Mouse (Mus musculus): Measurements from ENCODE around the gene Ntm. TPM values are rescaled to one million over a fixed set of nuclear protein-coding genes. Genes with fewer than 3 reads are reported as not detected.

Ntm gene
- polyA plus RNA-seq, 1 experiment from 2014 or later, result not detected

- H3K27ac ChIP-seq, result no peak overlapping the region
- no peaks in the 10 kb centered on the region for H3K36me3 ChIP-seq (ENCODE audit: inconsistent target)
- no peak overlapping the region for H3K4me3 ChIP-seq (ENCODE audit: inconsistent target)
- no peaks in the 10 kb centered on the region for H3K79me2 ChIP-seq (ENCODE audit: inconsistent target)
- WGBS (ENCODE audit: missing documents), result 79% methylated on average over 3 of the region's 3 CpGs
Measured at GRCm38 (mm10) chr9:29250813-29251212, 712.1 kb downstream of the Ntm start.

- Histone ChIP-seq H3K36me3 (ENCODE audit: inconsistent target) (no peaks in the 10 kb centered on the region), H3K4me3 (ENCODE audit: inconsistent target) (no peak overlapping the region), H3K27ac (no peak overlapping the region), H3K79me2 (ENCODE audit: inconsistent target) (no peaks in the 10 kb centered on the region)
- WGBS (ENCODE audit: missing documents), result 95% methylated on average over 2 of the region's 3 CpGs
Measured at GRCm38 (mm10) chr9:29247812-29248211, 715.1 kb downstream of the Ntm start.

GRCm38 (mm10) chr9:29244006-29244405, 718.9 kb downstream of the Ntm start:
- no peak overlapping the region for H3K4me3 ChIP-seq (ENCODE audit: inconsistent target)
- no peaks in the 10 kb centered on the region for H3K79me2 ChIP-seq (ENCODE audit: inconsistent target)
- no peaks in the 10 kb centered on the region for H3K36me3 ChIP-seq (ENCODE audit: inconsistent target)
- WGBS (ENCODE audit: missing documents), result 78% methylated on average over 2 of the region's 2 CpGs
- H3K27ac ChIP-seq, result no peak overlapping the region

GRCm38 (mm10) chr9:29242497-29243422, 720.2 kb downstream of the Ntm start:
- no peaks in the 10 kb centered on the region for H3K79me2 ChIP-seq (ENCODE audit: inconsistent target)
- H3K36me3 ChIP-seq (ENCODE audit: inconsistent target), result no peaks in the 10 kb centered on the region
- H3K4me3 ChIP-seq (ENCODE audit: inconsistent target), result no peak overlapping the region
- H3K27ac ChIP-seq, result no peak overlapping the region
- WGBS (ENCODE audit: missing documents), result 85% methylated on average over 8 of the region's 8 CpGs

- H3K36me3 ChIP-seq (ENCODE audit: inconsistent target), result no peaks in the 10 kb centered on the region
- no peak overlapping the region for H3K4me3 ChIP-seq (ENCODE audit: inconsistent target)
- WGBS (ENCODE audit: missing documents), result 86% methylated on average over 2 of the region's 2 CpGs
- H3K27ac ChIP-seq, result no peak overlapping the region
- no peaks in the 10 kb centered on the region for H3K79me2 ChIP-seq (ENCODE audit: inconsistent target)
Measured at GRCm38 (mm10) chr9:29240797-29241196, 722.1 kb downstream of the Ntm start.

GRCm38 (mm10) chr9:29238973-29239372, 724.0 kb downstream of the Ntm start:
- Histone ChIP-seq H3K79me2 (ENCODE audit: inconsistent target) (no peaks in the 10 kb centered on the region), H3K4me3 (ENCODE audit: inconsistent target) (no peak overlapping the region), H3K36me3 (ENCODE audit: inconsistent target) (no peaks in the 10 kb centered on the region), H3K27ac (no peak overlapping the region)
- WGBS (ENCODE audit: missing documents), result 79% methylated on average over 3 of the region's 3 CpGs

- H3K4me3 ChIP-seq (ENCODE audit: inconsistent target), result no peak overlapping the region
- H3K79me2 ChIP-seq (ENCODE audit: inconsistent target), result no peaks in the 10 kb centered on the region
- H3K36me3 ChIP-seq (ENCODE audit: inconsistent target), result no peaks in the 10 kb centered on the region
- no peak overlapping the region for H3K27ac ChIP-seq
- 90% methylated on average over 3 of the region's 3 CpGs for WGBS (ENCODE audit: missing documents)
Measured at GRCm38 (mm10) chr9:29236752-29237151, 726.2 kb downstream of the Ntm start.

- Histone ChIP-seq H3K4me3 (ENCODE audit: inconsistent target) (no peak overlapping the region), H3K36me3 (ENCODE audit: inconsistent target) (no peaks in the 10 kb centered on the region), H3K27ac (no peak overlapping the region), H3K79me2 (ENCODE audit: inconsistent target) (no peaks in the 10 kb centered on the region)
- 93% methylated on average over 4 of the region's 4 CpGs for WGBS (ENCODE audit: missing documents)
Measured at GRCm38 (mm10) chr9:29227747-29228146, 735.2 kb downstream of the Ntm start.

- Histone ChIP-seq H3K4me3 (ENCODE audit: inconsistent target) (no peak overlapping the region), H3K27ac (no peak overlapping the region), H3K79me2 (ENCODE audit: inconsistent target) (no peaks in the 10 kb centered on the region), H3K36me3 (ENCODE audit: inconsistent target) (no peaks in the 10 kb centered on the region)
- WGBS (ENCODE audit: missing documents), result 65% methylated on average over 10 of the region's 10 CpGs
Measured at GRCm38 (mm10) chr9:29222915-29223545, 739.9 kb downstream of the Ntm start.

- no peak overlapping the region for H3K4me3 ChIP-seq (ENCODE audit: inconsistent target)
- H3K27ac ChIP-seq, result no peak overlapping the region
- WGBS (ENCODE audit: missing documents), result 19% methylated on average over 5 of the region's 5 CpGs
Measured at GRCm38 (mm10) chr9:29220941-29221615, 741.9 kb downstream of the Ntm start.

GRCm38 (mm10) chr9:29220493-29220892, 742.4 kb downstream of the Ntm start:
- no peak overlapping the region for H3K27ac ChIP-seq
- WGBS (ENCODE audit: missing documents), result 63% methylated on average over 11 of the region's 11 CpGs
- H3K36me3 ChIP-seq (ENCODE audit: inconsistent target), result no peaks in the 10 kb centered on the region
- H3K4me3 ChIP-seq (ENCODE audit: inconsistent target), result no peak overlapping the region
- H3K79me2 ChIP-seq (ENCODE audit: inconsistent target), result no peaks in the 10 kb centered on the region

More at GRCm38 (mm10) chr9:29220941-29221615, 741.9 kb downstream of the Ntm start:
- Histone ChIP-seq H3K36me3 (ENCODE audit: inconsistent target) (no peaks in the 10 kb centered on the region), H3K79me2 (ENCODE audit: inconsistent target) (no peaks in the 10 kb centered on the region)

- Histone ChIP-seq H3K79me2 (ENCODE audit: inconsistent target) (no peaks in the 10 kb centered on the region), H3K36me3 (ENCODE audit: inconsistent target) (no peaks in the 10 kb centered on the region)
- 84% methylated on average over 7 of the region's 7 CpGs for WGBS (ENCODE audit: missing documents)
Measured at GRCm38 (mm10) chr9:29217951-29218350, 745.0 kb downstream of the Ntm start.

GRCm38 (mm10) chr9:29216528-29216927, 746.4 kb downstream of the Ntm start:
- 91% methylated on average over 8 of the region's 8 CpGs for WGBS (ENCODE audit: missing documents)
- Histone ChIP-seq H3K4me3 (ENCODE audit: inconsistent target) (no peak overlapping the region), H3K27ac (no peak overlapping the region), H3K36me3 (ENCODE audit: inconsistent target) (no peaks in the 10 kb centered on the region), H3K79me2 (ENCODE audit: inconsistent target) (no peaks in the 10 kb centered on the region)

More at GRCm38 (mm10) chr9:29217951-29218350, 745.0 kb downstream of the Ntm start:
- Histone ChIP-seq H3K27ac (no peak overlapping the region), H3K4me3 (ENCODE audit: inconsistent target) (no peak overlapping the region)

GRCm38 (mm10) chr9:29215796-29216195, 747.1 kb downstream of the Ntm start:
- 91% methylated on average over 2 of the region's 2 CpGs for WGBS (ENCODE audit: missing documents)
- H3K4me3 ChIP-seq (ENCODE audit: inconsistent target), result no peak overlapping the region

GRCm38 (mm10) chr9:29215241-29215640, 747.7 kb downstream of the Ntm start:
- H3K27ac ChIP-seq, result no peak overlapping the region
- no peak overlapping the region for H3K4me3 ChIP-seq (ENCODE audit: inconsistent target)
- no peaks in the 10 kb centered on the region for H3K36me3 ChIP-seq (ENCODE audit: inconsistent target)
- H3K79me2 ChIP-seq (ENCODE audit: inconsistent target), result no peaks in the 10 kb centered on the region
- 72% methylated on average over 1 of the region's 1 CpGs for WGBS (ENCODE audit: missing documents)

More at GRCm38 (mm10) chr9:29215796-29216195, 747.1 kb downstream of the Ntm start:
- Histone ChIP-seq H3K27ac (no peak overlapping the region), H3K36me3 (ENCODE audit: inconsistent target) (no peaks in the 10 kb centered on the region), H3K79me2 (ENCODE audit: inconsistent target) (no peaks in the 10 kb centered on the region)
